8 mouse cellular contexts compared by ENCODE assay signal in the genomic region with DNA sequence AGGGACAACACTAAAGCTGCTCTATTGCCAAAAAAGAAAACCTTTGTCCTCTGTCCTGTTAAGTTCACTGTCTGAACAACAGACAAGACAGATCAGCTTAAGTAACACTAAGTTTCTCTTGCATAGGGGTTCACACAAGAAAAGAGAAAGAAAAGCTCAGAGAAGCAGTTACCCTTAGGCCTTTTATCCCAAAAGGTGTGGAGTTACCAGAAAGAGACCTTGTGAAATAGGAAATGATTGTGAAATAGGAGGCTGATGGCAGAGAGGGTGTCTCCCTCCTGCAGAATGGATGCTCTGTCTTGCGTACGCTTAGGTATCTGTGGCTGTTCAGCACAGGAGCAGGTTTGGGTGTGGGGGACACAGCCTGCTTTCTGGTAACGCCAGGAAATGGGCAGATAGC. TPM values are rescaled to one million over a fixed set of nuclear protein-coding genes. Genes with fewer than 3 reads are reported as not detected.
DNase-seq lines count a peak whose midpoint lies in the region; ATAC-seq lines count a peak whose summit lies in the region.

No protein-coding gene starts in this region.

- peak overlapping the region; percentile 97 for H3K4me3 ChIP-seq in hindbrain, embryonic 15.5 days
- H3K4me3 ChIP-seq in midbrain, embryonic 15.5 days: peak overlapping the region; percentile 93

- peaks cover 14% of the 10 kb centered on the region for H3K36me3 ChIP-seq in hindbrain, embryonic 15.5 days
- H3K36me3 ChIP-seq in midbrain, embryonic 15.5 days (replicated peaks): peaks cover 10% of the 10 kb centered on the region; the same call in 1 of the 2 replicates

- peaks cover 52% of the 10 kb centered on the region for H3K4me1 ChIP-seq in hindbrain, embryonic 15.5 days (replicated peaks)
- peaks cover 50% of the 10 kb centered on the region for H3K4me1 ChIP-seq in midbrain, embryonic 15.5 days

- peak; percentile 49 for DNase-seq in kidney, adult 9 months
- DNase-seq in kidney, postnatal 10 days: no peak
- peak; percentile 28 for DNase-seq in adipocyte (ENCODE audit: low spot score)
- DNase-seq in cerebellum, adult 11 months: no peak
- no peak for DNase-seq in lung, postnatal 10 days

- H3K27ac ChIP-seq in hindbrain, embryonic 15.5 days (replicated peaks): no peak overlapping the region
- no peak overlapping the region for H3K27ac ChIP-seq in midbrain, embryonic 15.5 days

- ATAC-seq in hindbrain, embryonic 15.5 days (ENCODE audit: low FRiP score, low read depth): no peak
- no peak for ATAC-seq in midbrain, embryonic 15.5 days (replicated peaks)
- ATAC-seq in erythroid progenitor cell, adult 5-6 weeks (replicated peaks; ENCODE audit: low FRiP score, poor library complexity, severe bottlenecking): no peak

- H3K9ac ChIP-seq in hindbrain, embryonic 15.5 days: peak overlapping the region; percentile 95; the same call in 1 of the 2 replicates
- H3K9ac ChIP-seq in midbrain, embryonic 15.5 days: peak overlapping the region; percentile 85

- H3K4me2 ChIP-seq in hindbrain, embryonic 15.5 days: peak overlapping the region; percentile 95
- H3K4me2 ChIP-seq in midbrain, embryonic 15.5 days: peak overlapping the region; percentile 99

- WGBS in hindbrain, embryonic 15.5 days: 77% methylated on average over 3 of the region's 3 CpGs
- 80% methylated on average over 3 of the region's 3 CpGs for WGBS in midbrain, embryonic 15.5 days

- no peaks in the 10 kb centered on the region for H3K9me3 ChIP-seq in hindbrain, embryonic 15.5 days
- H3K9me3 ChIP-seq in midbrain, embryonic 15.5 days: no peaks in the 10 kb centered on the region

- no peaks in the 10 kb centered on the region for H3K27me3 ChIP-seq in hindbrain, embryonic 15.5 days
- no peaks in the 10 kb centered on the region for H3K27me3 ChIP-seq in midbrain, embryonic 15.5 days (replicated peaks)

RNA-seq across cellular contexts. Expression of a gene that starts 1.3 kb away (rescaled TPM):
- 19.3 and 20.7 TPM in 2 replicates for polyA plus RNA-seq in hindbrain, embryonic 15.5 days (2015; fragmentation: Nextera tagmentation; extraction: Ambion mirVana)
- 22.1 and 24.1 TPM in 2 replicates for polyA plus RNA-seq in midbrain, embryonic 15.5 days (2015; fragmentation: Nextera tagmentation; extraction: Ambion mirVana)
- 10.1 and 18.0 TPM in 2 replicates for total RNA-seq in erythroid progenitor cell, adult 5-6 weeks (2015; ENCODE audit: low replicate concordance)
- total RNA-seq in erythroid progenitor cell, adult 5-6 weeks (2017; ENCODE audit: low replicate concordance): 11.3 and 15.2 TPM in 2 replicates

RNA-seq across cellular contexts. Expression of a gene that starts 24.7 kb away (rescaled TPM):
- polyA plus RNA-seq in hindbrain, embryonic 15.5 days (2015; fragmentation: Nextera tagmentation; extraction: Ambion mirVana): 96.0 and 96.7 TPM in 2 replicates
- 119 and 121 TPM in 2 replicates for polyA plus RNA-seq in midbrain, embryonic 15.5 days (2015; fragmentation: Nextera tagmentation; extraction: Ambion mirVana)
- 186 and 192 TPM in 2 replicates for total RNA-seq in erythroid progenitor cell, adult 5-6 weeks (2015; ENCODE audit: low replicate concordance)
- total RNA-seq in erythroid progenitor cell, adult 5-6 weeks (2017; ENCODE audit: low replicate concordance): 1,299 and 1,489 TPM in 2 replicates

RNA-seq across cellular contexts. Expression of a gene that starts 24.7 kb away (rescaled TPM):
- polyA plus RNA-seq in hindbrain, embryonic 15.5 days (2015; fragmentation: Nextera tagmentation; extraction: Ambion mirVana): 1.4 TPM in 2 replicates
- polyA plus RNA-seq in midbrain, embryonic 15.5 days (2015; fragmentation: Nextera tagmentation; extraction: Ambion mirVana): 1.5 and 2.0 TPM in 2 replicates
- 0.36 and 0.84 TPM in 2 replicates for total RNA-seq in erythroid progenitor cell, adult 5-6 weeks (2015; ENCODE audit: low replicate concordance)
- 1.2 TPM in 2 replicates for total RNA-seq in erythroid progenitor cell, adult 5-6 weeks (2017; ENCODE audit: low replicate concordance)

RNA-seq across cellular contexts. Expression of a gene that starts 30.5 kb away (rescaled TPM):
- polyA plus RNA-seq in hindbrain, embryonic 15.5 days (2015; fragmentation: Nextera tagmentation; extraction: Ambion mirVana): 230 and 238 TPM in 2 replicates
- 311 and 338 TPM in 2 replicates for polyA plus RNA-seq in midbrain, embryonic 15.5 days (2015; fragmentation: Nextera tagmentation; extraction: Ambion mirVana)
- 265 and 290 TPM in 2 replicates for total RNA-seq in erythroid progenitor cell, adult 5-6 weeks (2015; ENCODE audit: low replicate concordance)
- 136 and 409 TPM in 2 replicates for total RNA-seq in erythroid progenitor cell, adult 5-6 weeks (2017; ENCODE audit: low replicate concordance)

RNA-seq across cellular contexts. Expression of a gene that starts 40.5 kb away (rescaled TPM):
- 603 and 674 TPM in 2 replicates for polyA plus RNA-seq in hindbrain, embryonic 15.5 days (2015; fragmentation: Nextera tagmentation; extraction: Ambion mirVana)
- 626 and 662 TPM in 2 replicates for polyA plus RNA-seq in midbrain, embryonic 15.5 days (2015; fragmentation: Nextera tagmentation; extraction: Ambion mirVana)
- 104 and 109 TPM in 2 replicates for total RNA-seq in erythroid progenitor cell, adult 5-6 weeks (2015; ENCODE audit: low replicate concordance)
- 104 and 117 TPM in 2 replicates for total RNA-seq in erythroid progenitor cell, adult 5-6 weeks (2017; ENCODE audit: low replicate concordance)

Comparison
In these comparisons a context has a peak if more than half of its experiments do, and no peak if none do; other contexts are left out.
1. DNase-seq: peak in kidney, adult 9 months (single experiment) and adipocyte (single experiment); none in kidney, postnatal 10 days (single experiment), cerebellum, adult 11 months (single experiment) and lung, postnatal 10 days (single experiment).